Mouse (Mus musculus) gastrocnemius, postnatal 4 days (tissue): ENCODE data around the gene Ncl. TPM values are rescaled to one million over a fixed set of nuclear protein-coding genes. Genes with fewer than 3 reads are reported as not detected.

Source experiments
- microRNA-seq: library from miRNA; unstranded; fragments of <30 nt; microRNA quantifications from one replicate; pipeline ENCODE4 v1.2.0, GENCODE M21; 2021
- total RNA-seq, 2 experiments: library from RNA; stranded (reverse); gene quantifications; 2 replicates each; pipeline ENCODE4 v1.2.3; 2021

The Ncl gene
- total RNA-seq, 2 experiments from 2014 or later: 185 to 230 TPM

Small RNA genes lying within 50 kb of the gene (microRNA-seq; reads per million reads assigned to microRNA genes)
- 13.5 reads per million, percentile 31 among the genes with 10 or more reads in this experiment for gene mmu-mir-3535

Other genes starting within 250 kb of the Ncl start
- gene Htr2b, start 247.4 kb downstream of the Ncl start, total RNA-seq: 1 to 10 TPM; 1.2 TPM
- gene Gm21972, start 225.8 kb downstream of the Ncl start, total RNA-seq: 1 to 10 TPM in 1 of 2 experiments, not detected in 1; 1.3 TPM
- gene Armc9, start 204.6 kb downstream of the Ncl start, total RNA-seq: 1 to 10 TPM; 5.4 to 9.1 TPM
- under 1 TPM; 0.54 to 0.65 TPM for gene B3gnt7, start 56.6 kb downstream of the Ncl start, total RNA-seq
- not detected for gene Nmur1, start 66.8 kb upstream of the Ncl start, total RNA-seq
- not detected for gene Tex44, start 66.9 kb upstream of the Ncl start, total RNA-seq
- gene Ptma, start 167.3 kb upstream of the Ncl start, total RNA-seq: 100 to 1,000 TPM; 655 to 661 TPM
- gene Pde6d, start 223.2 kb upstream of the Ncl start, total RNA-seq: 10 to 100 TPM; 52.1 to 53.6 TPM
- gene Cops7b, start 223.5 kb upstream of the Ncl start, total RNA-seq: 10 to 100 TPM; 15.7 to 16.8 TPM